ENCODE assay signal across 9 mouse cellular contexts in genomic region chr2:122194509-122194929, GRCm38 (mm10). TPM values are rescaled to one million over a fixed set of nuclear protein-coding genes. Genes with fewer than 3 reads are reported as not detected.
DNase-seq lines count a peak whose midpoint lies in the region; ATAC-seq and TF ChIP-seq lines count a peak whose summit lies in the region.
"Had no signal": no experiment of that assay in that cellular context is flagged by ENCODE, and none has a peak within 500 bp of the region (broad histone marks: within the 10 kb centered on the region; RNA-seq: fewer than 3 reads in every experiment).

No protein-coding gene starts in this region.

- no peak overlapping the region for H3K4me2 ChIP-seq in liver, embryonic 14.5 days (ENCODE audit: low read depth)
- H3K4me2 ChIP-seq: heart, embryonic 13.5 days had no signal

- no peak overlapping the region for H3K27ac ChIP-seq in liver, embryonic 14.5 days
- H3K27ac ChIP-seq: heart, embryonic 13.5 days had no signal

- ATAC-seq in liver, embryonic 14.5 days (ENCODE audit: insufficient read depth), result peak; percentile 43; the same call in 1 of the 2 replicates

- H3K4me1 ChIP-seq in liver, embryonic 14.5 days (replicated peaks; ENCODE audit: control insufficient read depth in 2 of 2, insufficient read depth in 2 of 2, low read length in 1 of 2), result no peaks in the 10 kb centered on the region
- H3K4me1 ChIP-seq: heart, embryonic 13.5 days had no signal

- no peaks in the 10 kb centered on the region for H3K27me3 ChIP-seq in liver, embryonic 14.5 days (ENCODE audit: control insufficient read depth, insufficient read depth, low read length)
- H3K27me3 ChIP-seq: heart, embryonic 13.5 days had no signal

- no peak overlapping the region for H3K9ac ChIP-seq in liver, embryonic 14.5 days (replicated peaks)
- H3K9ac ChIP-seq: heart, embryonic 13.5 days had no signal

- peak; percentile 51 for TF ChIP-seq CTCF in liver, embryonic 14.5 days (IDR thresholded peaks at IDR 0.05; ENCODE audit: low read depth)

- DNase-seq in cerebellum, adult 9-10 months, result peak; percentile 63
- no peak for DNase-seq in cerebellum, adult 11 months
- DNase-seq in thymus, postnatal 0 days (ENCODE audit: low spot score), result peak; percentile 64
- no peak for DNase-seq in thymus, postnatal 36 days
- peak; percentile 13 to 26 for DNase-seq in frontal cortex, postnatal 36 days (ENCODE audit: low spot score in 2 of 2)
- peak in 1 of 3 experiments; percentile 13 for DNase-seq in liver, embryonic 14.5 days (ENCODE audit: low read depth in 3 of 3, low spot score in 3 of 3)
- peak; percentile 6 for DNase-seq in right cerebral cortex, postnatal 25 days
- DNase-seq in urinary bladder, postnatal 4 days (ENCODE audit: low spot score in 2 of 2), result no peak

- no peak overlapping the region for H3K4me3 ChIP-seq in liver, embryonic 14.5 days (ENCODE audit: insufficient read depth in 1 of 2, low read depth in 2 of 2, low read length in 2 of 2)
- H3K4me3 ChIP-seq: heart, embryonic 13.5 days had no signal

- WGBS in liver, embryonic 14.5 days (ENCODE audit: insufficient replicate concordance), result 79% methylated on average over 1 of the region's 1 CpGs

- H3K36me3 ChIP-seq in liver, embryonic 14.5 days (replicated peaks; ENCODE audit: control insufficient read depth, insufficient read depth, low read depth), result no peaks in the 10 kb centered on the region
- H3K36me3 ChIP-seq: heart, embryonic 13.5 days had no signal

- TF ChIP-seq EP300 in liver, embryonic 14.5 days (IDR thresholded peaks at IDR 0.05; ENCODE audit: low read depth), result no peak

- H3K9me3 ChIP-seq in liver, embryonic 14.5 days (ENCODE audit: control insufficient read depth, low read length), result no peaks in the 10 kb centered on the region
- H3K9me3 ChIP-seq: heart, embryonic 13.5 days had no signal

RNA-seq across cellular contexts. Expression of gene Terb2, which starts 8.4 kb away (rescaled TPM):
- not detected in 2 replicates for polyA plus RNA-seq in thymus, postnatal 0 days (2015; fragmentation: Nextera tagmentation; extraction: Ambion mirVana)
- polyA plus RNA-seq in liver, embryonic 14.5 days (2012; rRNA removed), result not detected in 2 replicates
- polyA plus RNA-seq in liver, embryonic 14.5 days (2014; fragmentation: Nextera tagmentation; extraction: Ambion mirVana), result not detected in 2 replicates
- polyA plus RNA-seq: heart, embryonic 13.5 days had no signal

RNA-seq across cellular contexts. Expression of gene Patl2, which starts 8.5 kb away (rescaled TPM):
- polyA plus RNA-seq in thymus, postnatal 0 days (2015; fragmentation: Nextera tagmentation; extraction: Ambion mirVana), result 1.1 and 2.5 TPM in 2 replicates
- polyA plus RNA-seq in liver, embryonic 14.5 days (2012; rRNA removed), result 0.01 and 0.04 TPM in 2 replicates
- polyA plus RNA-seq in liver, embryonic 14.5 days (2014; fragmentation: Nextera tagmentation; extraction: Ambion mirVana), result 0.11 TPM in 1 of 2 replicates, not detected in the other
- polyA plus RNA-seq: heart, embryonic 13.5 days had no signal

RNA-seq across cellular contexts. Expression of gene Trim69, which starts 34.0 kb away (rescaled TPM):
- 0.08 and 0.14 TPM in 2 replicates for polyA plus RNA-seq in thymus, postnatal 0 days (2015; fragmentation: Nextera tagmentation; extraction: Ambion mirVana)
- polyA plus RNA-seq in liver, embryonic 14.5 days (2012; rRNA removed), result 0.08 TPM in 1 of 2 replicates, not detected in the other
- not detected in 2 replicates for polyA plus RNA-seq in liver, embryonic 14.5 days (2014; fragmentation: Nextera tagmentation; extraction: Ambion mirVana)
- polyA plus RNA-seq: heart, embryonic 13.5 days had no signal

RNA-seq across cellular contexts. Expression of gene Sord, which starts 40.0 kb away (rescaled TPM):
- polyA plus RNA-seq in thymus, postnatal 0 days (2015; fragmentation: Nextera tagmentation; extraction: Ambion mirVana), result 48.9 and 51.3 TPM in 2 replicates
- polyA plus RNA-seq in liver, embryonic 14.5 days (2012; rRNA removed), result 47.6 and 68.4 TPM in 2 replicates
- polyA plus RNA-seq in liver, embryonic 14.5 days (2014; fragmentation: Nextera tagmentation; extraction: Ambion mirVana), result 146 and 160 TPM in 2 replicates

RNA-seq across cellular contexts. Expression of gene B2m, which starts 47.0 kb away (rescaled TPM):
- polyA plus RNA-seq in thymus, postnatal 0 days (2015; fragmentation: Nextera tagmentation; extraction: Ambion mirVana), result 1,787 and 1,863 TPM in 2 replicates
- polyA plus RNA-seq in liver, embryonic 14.5 days (2012; rRNA removed), result 156 and 227 TPM in 2 replicates
- 413 and 419 TPM in 2 replicates for polyA plus RNA-seq in liver, embryonic 14.5 days (2014; fragmentation: Nextera tagmentation; extraction: Ambion mirVana)

Comparison
In these comparisons a context has a peak if more than half of its experiments do, and no peak if none do; other contexts are left out.
1. DNase-seq: peak in cerebellum, adult 9-10 months (single experiment), thymus, postnatal 0 days (single experiment), frontal cortex, postnatal 36 days (2 of 2) and right cerebral cortex, postnatal 25 days (single experiment); none in cerebellum, adult 11 months (single experiment), thymus, postnatal 36 days (0 of 2) and urinary bladder, postnatal 4 days (0 of 2).